Mouse (Mus musculus) neutrophil, adult 83 days (primary cell): ENCODE measurements around the gene Pcp4l1. TPM values are rescaled to one million over a fixed set of nuclear protein-coding genes. Genes with fewer than 3 reads are reported as not detected.

ENCODE experiments used
- total RNA-seq, 2 experiments: library from RNA; stranded (reverse); gene quantifications; one replicate each; pipeline ENCODE4 v1.2.4; 2023

Pcp4l1 gene
- 1 to 10 TPM in 1 of 2 experiments, under 1 TPM in 1; 0.44 to 1.1 TPM for total RNA-seq

DNA sequence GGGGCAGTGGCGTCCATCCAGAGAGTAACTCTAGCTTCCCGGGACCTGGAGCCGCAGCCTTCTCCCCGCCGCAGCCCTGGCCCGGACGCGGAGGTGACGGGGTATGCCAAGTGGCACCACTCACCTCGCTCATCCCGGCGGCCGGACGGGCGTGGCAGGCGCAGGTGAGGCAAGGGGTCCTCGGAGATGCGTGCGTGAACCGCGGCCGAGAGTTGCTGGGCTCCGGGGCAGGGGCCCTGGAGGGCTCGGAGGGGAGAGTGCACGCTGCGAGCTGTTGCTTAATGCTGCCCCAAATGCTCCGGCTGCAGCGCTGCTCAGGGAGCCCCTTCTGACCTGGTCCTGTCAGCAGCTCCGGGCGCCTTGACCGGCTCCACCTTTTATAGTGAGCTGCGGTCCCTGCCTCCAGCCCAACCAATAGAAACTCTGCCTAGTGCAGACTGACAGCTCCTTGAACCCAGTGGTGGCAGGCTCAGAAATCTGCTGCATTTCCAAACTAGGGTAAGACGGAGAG, at the start of gene Pcp4l1:
Gene Pcp4l1 (minus strand): TSS at position 382 of the 511 bp plus-strand sequence.

DNA sequence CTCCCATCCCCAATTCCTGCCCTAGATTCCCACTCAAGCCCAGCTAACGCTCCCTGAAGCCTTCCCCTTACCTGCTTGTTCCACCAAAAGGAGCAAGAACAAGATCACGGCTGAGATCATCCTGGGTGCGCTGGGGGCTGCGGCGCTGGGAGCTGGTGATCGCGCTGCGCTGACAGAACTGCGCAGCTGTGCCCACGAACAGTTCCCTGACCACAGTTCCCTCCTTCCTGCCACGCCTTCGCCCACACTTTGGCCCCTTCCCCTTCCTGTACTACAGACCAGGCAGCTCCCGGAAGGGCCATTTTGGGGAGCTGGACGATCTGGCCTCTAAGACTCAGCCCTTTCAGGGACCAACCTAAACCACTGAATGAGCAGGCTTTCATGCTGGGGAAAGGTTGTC, 38.1 kb upstream of the Pcp4l1 start, which contains the start of gene Fcer1g:
Gene Fcer1g (minus strand): TSS at position 240 of the 400 bp plus-strand sequence.

DNA sequence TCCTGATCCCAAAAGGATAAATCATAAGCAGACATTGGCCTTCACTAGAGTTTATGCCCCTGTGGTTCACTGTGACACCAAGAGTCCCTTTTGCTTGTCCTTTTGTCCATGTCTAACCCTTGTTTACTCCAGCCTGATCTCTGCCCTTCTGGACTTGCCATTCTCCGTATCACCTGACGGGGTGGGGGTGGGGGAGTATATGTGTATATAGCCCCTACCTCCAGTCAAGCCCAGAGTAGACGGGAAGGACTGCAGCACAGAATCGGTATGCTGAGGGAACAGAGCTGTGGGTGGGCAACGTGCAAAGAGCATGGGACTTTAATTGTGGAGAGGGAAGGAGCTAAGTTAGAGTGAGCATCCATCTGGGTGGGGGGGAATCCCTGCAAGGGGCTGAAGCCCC, 28.8 kb upstream of the Pcp4l1 start, which contains the start of gene Apoa2:
Gene Apoa2 (plus strand): TSS at position 198 of the 400 bp plus-strand sequence.

DNA sequence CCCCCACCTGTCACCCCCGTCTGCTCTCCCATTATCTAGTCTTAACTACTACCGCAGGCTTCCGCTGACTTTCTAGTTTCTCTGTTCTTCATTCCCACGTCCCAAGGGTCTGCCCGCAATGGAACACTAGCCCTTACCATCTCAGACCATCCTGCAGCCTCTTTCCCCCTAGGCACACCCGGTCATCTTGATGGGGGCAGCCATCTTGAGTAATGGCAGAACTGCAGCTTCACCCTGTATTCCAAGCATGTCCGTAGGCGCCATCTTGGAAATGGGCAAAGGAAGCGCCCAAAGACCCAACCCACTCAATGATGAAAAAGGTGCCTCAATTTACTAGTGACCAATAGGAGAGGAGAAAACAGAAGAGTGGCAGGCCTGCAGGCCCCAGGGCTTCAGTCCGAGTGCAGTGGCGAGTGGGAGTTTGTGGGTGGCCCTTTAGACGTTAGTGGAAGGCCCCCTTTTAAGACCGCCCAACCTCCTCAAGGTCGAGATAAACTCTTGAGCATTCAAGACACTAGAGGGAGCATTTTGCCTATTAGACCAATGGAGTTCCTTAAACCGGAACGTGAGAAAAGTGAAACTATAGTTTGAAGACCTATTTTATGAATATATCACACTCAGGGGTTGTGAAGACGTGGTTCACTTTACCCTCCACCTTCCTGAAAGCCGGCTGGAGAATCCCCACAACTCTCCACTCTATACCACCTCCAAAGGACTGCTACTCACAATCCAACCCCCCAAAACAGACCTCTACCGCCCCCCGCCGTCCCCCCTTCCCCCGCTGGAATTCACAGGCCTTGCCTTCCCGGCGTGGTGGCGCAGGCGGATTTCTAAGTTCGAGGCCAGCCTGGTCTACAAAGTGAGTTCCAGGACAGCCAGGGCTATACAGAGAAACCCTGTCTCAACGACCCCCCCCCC, 26.4 kb upstream of the Pcp4l1 start, which contains the start of gene Tomm40l:
Gene Tomm40l (minus strand): TSS at position 277 of the 918 bp plus-strand sequence.

DNA sequence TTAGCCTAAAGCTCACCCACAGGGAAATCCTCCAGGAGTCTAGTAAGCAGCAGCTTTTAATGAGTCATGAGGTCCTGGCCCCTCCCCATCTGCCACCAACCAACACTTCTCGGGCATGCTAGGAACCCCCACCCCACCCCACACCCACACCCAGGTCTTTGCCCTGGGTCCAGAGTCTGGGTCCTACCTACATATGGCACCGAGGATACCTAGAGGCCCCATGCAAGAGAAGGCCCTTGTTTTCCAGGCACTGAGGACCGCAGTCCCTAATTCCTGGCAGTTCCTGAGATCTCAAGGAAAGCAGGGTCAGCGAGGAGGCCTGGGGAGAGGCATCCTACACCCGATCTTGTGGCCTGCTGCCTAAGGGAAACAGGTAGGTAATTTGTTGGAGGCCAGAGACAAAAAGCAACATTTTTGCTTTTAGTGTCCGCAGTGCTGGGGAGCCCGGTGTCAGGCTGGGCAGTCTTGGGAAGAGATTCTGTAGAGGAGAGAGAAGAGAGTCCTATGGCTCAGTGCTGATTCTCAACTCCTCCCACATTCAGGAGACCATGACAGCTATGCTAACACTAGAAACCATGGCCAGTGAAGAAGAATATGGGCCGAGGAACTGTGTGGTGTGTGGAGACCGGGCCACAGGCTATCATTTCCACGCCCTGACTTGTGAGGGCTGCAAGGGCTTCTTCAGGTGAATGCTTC, 17.9 kb upstream of the Pcp4l1 start, which contains the start of gene Nr1i3:
Gene Nr1i3 (plus strand): TSS at position 170 of the 696 bp plus-strand sequence.

DNA sequence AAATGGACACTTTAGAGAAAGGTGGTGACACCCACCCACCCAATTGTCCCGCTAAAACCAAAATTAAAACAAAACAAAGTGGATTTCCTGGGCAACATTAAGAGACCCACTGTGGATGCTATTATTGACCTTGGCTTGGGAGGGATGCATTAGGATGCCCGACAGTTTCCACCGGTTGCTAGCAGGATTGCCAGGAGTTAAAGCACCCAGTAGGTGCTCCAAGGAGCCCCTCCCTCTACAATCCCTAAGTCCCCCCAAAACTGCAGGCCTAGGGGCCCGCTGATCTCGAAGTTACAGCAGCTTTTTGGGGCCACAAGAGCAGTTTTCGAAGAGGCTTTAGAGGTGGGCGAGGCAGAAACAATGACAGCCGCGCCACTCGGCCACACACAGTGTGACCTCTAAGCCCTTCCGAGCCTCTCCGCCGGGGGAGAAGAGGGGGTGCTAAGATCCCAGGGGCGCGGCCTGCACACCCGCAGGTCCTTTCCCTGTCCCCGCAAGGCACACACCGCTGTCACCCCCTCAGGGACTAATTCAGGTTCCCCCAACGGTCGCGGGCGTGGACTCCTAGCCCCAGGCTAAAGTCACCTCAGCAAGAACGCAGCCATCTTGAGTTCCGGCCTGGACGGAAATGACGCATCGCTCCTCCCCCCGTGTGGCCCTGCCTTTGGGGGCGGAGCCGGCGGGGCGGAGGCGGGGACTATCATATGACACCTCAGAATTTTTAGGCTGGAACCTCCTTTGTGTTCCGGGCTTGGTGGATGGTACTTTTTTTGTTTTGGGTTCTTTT, 45.9 kb downstream of the Pcp4l1 start, which contains the start of the genes Sdhc and Mpz:
Gene Sdhc (minus strand): TSS at position 630 of the 787 bp plus-strand sequence.
Gene Mpz (plus strand): TSS at position 738 of the 787 bp plus-strand sequence.

Other genes with a start within 250 kb of the Pcp4l1 start
- gene Fcgr2b, start 219.7 kb downstream of the Pcp4l1 start, total RNA-seq: 100 to 1,000 TPM in 1 of 2 experiments, 10 to 100 TPM in 1; 92.8 to 105 TPM
- 10 to 100 TPM; 69.2 to 69.8 TPM for gene Fcgr4, start 177.3 kb downstream of the Pcp4l1 start, total RNA-seq
- 100 to 1,000 TPM; 397 to 420 TPM for gene Fcgr3, start 131.3 kb downstream of the Pcp4l1 start, total RNA-seq
- gene Cfap126, start 82.3 kb downstream of the Pcp4l1 start, total RNA-seq: under 1 TPM in 1 of 2 experiments, not detected in 1; 0.48 TPM
- gene Sdhc, start 45.7 kb downstream of the Pcp4l1 start, total RNA-seq: 10 to 100 TPM; 90.5 to 99.9 TPM
- not detected for gene Mpz, start 45.6 kb downstream of the Pcp4l1 start, total RNA-seq
- gene Nr1i3, start 17.7 kb upstream of the Pcp4l1 start, total RNA-seq: not detected
- gene Tomm40l, start 26.2 kb upstream of the Pcp4l1 start, total RNA-seq: 10 to 100 TPM; 12.6 to 13.3 TPM
- not detected for gene Apoa2, start 28.8 kb upstream of the Pcp4l1 start, total RNA-seq
- gene Fcer1g, start 38.1 kb upstream of the Pcp4l1 start, total RNA-seq: 1,000 to 10,000 TPM in 1 of 2 experiments, 100 to 1,000 TPM in 1; 983 to 1,080 TPM
- gene Adamts4, start 54.2 kb upstream of the Pcp4l1 start, total RNA-seq: not detected
- 100 to 1,000 TPM in 1 of 2 experiments, 10 to 100 TPM in 1; 98.7 to 109 TPM for gene Ndufs2, start 55.1 kb upstream of the Pcp4l1 start, total RNA-seq
- gene B4galt3, start 74.1 kb upstream of the Pcp4l1 start, total RNA-seq: 100 to 1,000 TPM; 117 to 119 TPM
- gene Ppox, start 84.9 kb upstream of the Pcp4l1 start, total RNA-seq: 10 to 100 TPM; 80.1 to 81.5 TPM
- gene Usp21, start 91.7 kb upstream of the Pcp4l1 start, total RNA-seq: 10 to 100 TPM; 31.7 to 36.2 TPM
- gene Ufc1, start 98.8 kb upstream of the Pcp4l1 start, total RNA-seq: 10 to 100 TPM; 46.1 to 47.0 TPM
- gene Dedd, start 132.9 kb upstream of the Pcp4l1 start, total RNA-seq: 10 to 100 TPM; 27.2 to 28.6 TPM
- gene Nit1, start 149.4 kb upstream of the Pcp4l1 start, total RNA-seq: 10 to 100 TPM; 16.6 to 23.2 TPM
- gene Pfdn2, start 149.4 kb upstream of the Pcp4l1 start, total RNA-seq: 10 to 100 TPM; 30.1 to 30.6 TPM
- not detected for gene Klhdc9, start 164.5 kb upstream of the Pcp4l1 start, total RNA-seq
- 1 to 10 TPM; 1.1 to 1.5 TPM for gene Nectin4, start 173.8 kb upstream of the Pcp4l1 start, total RNA-seq
- gene Arhgap30, start 192.7 kb upstream of the Pcp4l1 start, total RNA-seq: 100 to 1,000 TPM; 193 to 235 TPM
- gene Usf1, start 215.0 kb upstream of the Pcp4l1 start, total RNA-seq: 10 to 100 TPM; 77.5 to 86.2 TPM
- 1 to 10 TPM; 4.2 to 10.0 TPM for gene Tstd1, start 222.6 kb upstream of the Pcp4l1 start, total RNA-seq
- gene F11r, start 241.3 kb upstream of the Pcp4l1 start, total RNA-seq: 1 to 10 TPM in 1 of 2 experiments, under 1 TPM in 1; 0.18 to 1.3 TPM